In genomic region chr6:24543119-24543591, GRCm38 (mm10) we compare ENCODE assay signal across 16 mouse cellular contexts. TPM values are rescaled to one million over a fixed set of nuclear protein-coding genes. Genes with fewer than 3 reads are reported as not detected.
A peak's percentile ranks its signal among the peaks of the same experiment; 100 is the strongest.
DNase-seq lines count a peak whose midpoint lies in the region; ATAC-seq lines count a peak whose summit lies in the region.
"Had no signal": no experiment of that assay in that cellular context is flagged by ENCODE, and none has a peak within 500 bp of the region (broad histone marks: within the 10 kb centered on the region; RNA-seq: fewer than 3 reads in every experiment).

No protein-coding gene starts in this region.

- H3K27ac ChIP-seq in heart, embryonic 13.5 days (replicated peaks), result peak overlapping the region; percentile 79
- H3K27ac ChIP-seq: forebrain, embryonic 12.5 days; liver, embryonic 13.5 days; midbrain, embryonic 15.5 days; neural tube, embryonic 13.5 days had no signal

- 27% methylated on average over 6 of the region's 6 CpGs for WGBS in heart, embryonic 13.5 days

- H3K4me2 ChIP-seq in heart, embryonic 13.5 days, result peak overlapping the region; percentile 22; the same call in 1 of the 2 replicates
- H3K4me2 ChIP-seq: forebrain, embryonic 12.5 days; liver, embryonic 13.5 days; midbrain, embryonic 15.5 days; neural tube, embryonic 13.5 days had no signal

- H3K9me3 ChIP-seq in heart, embryonic 13.5 days, result no peaks in the 10 kb centered on the region
- H3K9me3 ChIP-seq: forebrain, embryonic 12.5 days; liver, embryonic 13.5 days; midbrain, embryonic 15.5 days; neural tube, embryonic 13.5 days had no signal

- H3K36me3 ChIP-seq in heart, embryonic 13.5 days, result no peaks in the 10 kb centered on the region
- H3K36me3 ChIP-seq: forebrain, embryonic 12.5 days; liver, embryonic 13.5 days; midbrain, embryonic 15.5 days; neural tube, embryonic 13.5 days had no signal

- ATAC-seq in cerebellum, adult (ENCODE audit: insufficient number of reproducible peaks, low FRiP score, low TSS enrichment), result peak; percentile 77
- no peak for ATAC-seq in heart, embryonic 13.5 days (ENCODE audit: extremely low read depth, insufficient number of reproducible peaks, low FRiP score, low TSS enrichment)
- ATAC-seq in megakaryocyte progenitor cell, adult 5-6 weeks (replicated peaks; ENCODE audit: poor library complexity), result no peak
- ATAC-seq: CD4-positive, CD25-positive, alpha-beta regulatory T cell, adult 4 months; midbrain, embryonic 15.5 days; Patski had no signal

- no peaks in the 10 kb centered on the region for H3K27me3 ChIP-seq in heart, embryonic 13.5 days (replicated peaks)
- H3K27me3 ChIP-seq: forebrain, embryonic 12.5 days; liver, embryonic 13.5 days; midbrain, embryonic 15.5 days; neural tube, embryonic 13.5 days; Patski had no signal

- H3K9ac ChIP-seq in heart, embryonic 13.5 days, result no peak overlapping the region
- H3K9ac ChIP-seq: forebrain, embryonic 12.5 days; liver, embryonic 13.5 days; midbrain, embryonic 15.5 days; neural tube, embryonic 13.5 days had no signal

- DNase-seq in kidney, adult 11 months, result peak; percentile 14
- no peak for DNase-seq in kidney, adult 18-20 months
- DNase-seq in cerebellum, adult 9-10 months, result peak; percentile 64
- no peak for DNase-seq in layer of hippocampus, adult 8-10 months (ENCODE audit: low spot score in 2 of 2)
- no peak for DNase-seq in MN1 (ENCODE audit: low spot score)
- DNase-seq: liver, embryonic 13.5 days had no signal

- no peak overlapping the region for H3K4me3 ChIP-seq in heart, embryonic 13.5 days
- H3K4me3 ChIP-seq: forebrain, embryonic 12.5 days; liver, embryonic 13.5 days; midbrain, embryonic 15.5 days; neural tube, embryonic 13.5 days had no signal

- peaks cover 35% of the 10 kb centered on the region for H3K4me1 ChIP-seq in heart, embryonic 13.5 days
- H3K4me1 ChIP-seq: forebrain, embryonic 12.5 days; liver, embryonic 13.5 days; midbrain, embryonic 15.5 days; neural tube, embryonic 13.5 days had no signal

RNA-seq across cellular contexts. Expression of gene Asb15, which starts 15.2 kb away (rescaled TPM):
- 0.14 and 0.16 TPM in 2 replicates for polyA plus RNA-seq in heart, embryonic 13.5 days (2015; fragmentation: Nextera tagmentation; extraction: Ambion mirVana)
- under 1 TPM in 1 of 4 experiments, not detected in 3; 0.14 TPM for total RNA-seq in layer of hippocampus, adult 8-10 months (2022)
- total RNA-seq in megakaryocyte progenitor cell, adult 5-6 weeks (2015), result not detected in 2 replicates
- total RNA-seq in megakaryocyte progenitor cell, adult 5-6 weeks (2017), result not detected in 2 replicates
- total RNA-seq: left cerebral cortex, postnatal 36 days had no signal
- polyA plus RNA-seq: CD4-positive, CD25-positive, alpha-beta regulatory T cell, adult 4 months; embryonic facial prominence, embryonic 11.5 days; forebrain, embryonic 12.5 days; liver, embryonic 13.5 days; neural tube, embryonic 13.5 days; Patski had no signal

RNA-seq across cellular contexts. Expression of gene Ndufa5, which starts 15.3 kb away (rescaled TPM):
- 619 and 704 TPM in 2 replicates for polyA plus RNA-seq in heart, embryonic 13.5 days (2015; fragmentation: Nextera tagmentation; extraction: Ambion mirVana)
- total RNA-seq in layer of hippocampus, adult 8-10 months (2022), result 100 to 1,000 TPM; 238 to 295 (median 263) TPM
- total RNA-seq in megakaryocyte progenitor cell, adult 5-6 weeks (2015), result 127 and 130 TPM in 2 replicates
- total RNA-seq in megakaryocyte progenitor cell, adult 5-6 weeks (2017), result 319 and 343 TPM in 2 replicates

RNA-seq across cellular contexts. Expression of gene Iqub, which starts 28.3 kb away (rescaled TPM):
- polyA plus RNA-seq in heart, embryonic 13.5 days (2015; fragmentation: Nextera tagmentation; extraction: Ambion mirVana), result 0.27 and 0.31 TPM in 2 replicates
- total RNA-seq in layer of hippocampus, adult 8-10 months (2022), result 1 to 10 TPM; 1.9 to 3.1 (median 2.6) TPM
- 0.05 TPM in 1 of 2 replicates, not detected in the other for total RNA-seq in megakaryocyte progenitor cell, adult 5-6 weeks (2015)
- not detected in 2 replicates for total RNA-seq in megakaryocyte progenitor cell, adult 5-6 weeks (2017)
- polyA plus RNA-seq: CD4-positive, CD25-positive, alpha-beta regulatory T cell, adult 4 months; liver, embryonic 13.5 days; Patski had no signal

RNA-seq across cellular contexts. Expression of gene Lmod2, which starts 54.4 kb away (rescaled TPM):
- 42.8 and 46.8 TPM in 2 replicates for polyA plus RNA-seq in heart, embryonic 13.5 days (2015; fragmentation: Nextera tagmentation; extraction: Ambion mirVana)
- total RNA-seq in layer of hippocampus, adult 8-10 months (2022), result not detected
- not detected in 2 replicates for total RNA-seq in megakaryocyte progenitor cell, adult 5-6 weeks (2015)
- not detected in 2 replicates for total RNA-seq in megakaryocyte progenitor cell, adult 5-6 weeks (2017)
- total RNA-seq: left cerebral cortex, postnatal 36 days had no signal
- polyA plus RNA-seq: CD4-positive, CD25-positive, alpha-beta regulatory T cell, adult 4 months; forebrain, embryonic 12.5 days; midbrain, embryonic 15.5 days; Patski had no signal

Comparison
In these comparisons a context has a peak if more than half of its experiments do, and no peak if none do; other contexts are left out.
1. DNase-seq: peak in kidney, adult 11 months (single experiment) and cerebellum, adult 9-10 months (single experiment); none in kidney, adult 18-20 months (single experiment), layer of hippocampus, adult 8-10 months (0 of 2) and MN1 (single experiment).